Mouse (Mus musculus): ENCODE measurements around the gene Il7r. TPM values are rescaled to one million over a fixed set of nuclear protein-coding genes. Genes with fewer than 3 reads are reported as not detected.

The Il7r gene
- polyA plus RNA-seq, 1 experiment from 2014 or later, result 0.14 TPM

DNA sequence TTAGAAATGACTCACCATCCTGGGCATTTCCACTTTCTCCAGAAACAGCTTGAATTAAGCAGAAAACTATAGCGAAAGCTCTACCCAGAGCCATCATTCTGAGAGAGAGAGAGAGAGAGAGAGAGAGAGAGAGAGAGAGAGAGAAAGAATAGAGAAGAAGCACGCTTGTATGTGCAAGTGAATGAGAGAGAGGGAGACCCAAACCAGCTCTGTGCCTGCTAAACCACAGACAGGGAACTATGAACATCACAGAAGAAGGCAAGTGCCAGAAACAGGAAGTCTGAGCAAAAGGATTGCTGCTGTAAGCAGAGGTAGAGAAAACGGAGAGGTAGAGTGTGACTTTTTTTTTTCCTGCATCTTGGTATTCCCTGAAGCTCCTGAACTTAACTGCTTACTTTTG lies 330 bp downstream of the Il7r start:
- Histone ChIP-seq H3K9ac (no peak overlapping the region), H3K4me3 (no peak overlapping the region), H3K9me3 (no peaks in the 10 kb centered on the region), H3K4me1 (no peaks in the 10 kb centered on the region), H3K27ac (no peak overlapping the region), H3K36me3 (no peaks in the 10 kb centered on the region), H3K4me2 (no peak overlapping the region), H3K27me3 (no peaks in the 10 kb centered on the region)
- 70% methylated on average over 3 of the region's 3 CpGs for WGBS
- ATAC-seq (ENCODE audit: insufficient number of reproducible peaks, low FRiP score, low TSS enrichment, low read depth), result no peak

- no peaks in the 10 kb centered on the region for H3K9me3 ChIP-seq
- WGBS, result 67% methylated on average over 3 of the region's 3 CpGs
- no peak for ATAC-seq (ENCODE audit: insufficient number of reproducible peaks, low FRiP score, low TSS enrichment, low read depth)
- no peak overlapping the region for H3K9ac ChIP-seq
- H3K36me3 ChIP-seq, result no peaks in the 10 kb centered on the region
- no peak overlapping the region for H3K27ac ChIP-seq
- H3K4me1 ChIP-seq, result no peaks in the 10 kb centered on the region
- no peak overlapping the region for H3K4me2 ChIP-seq
- H3K4me3 ChIP-seq, result no peak overlapping the region
- H3K27me3 ChIP-seq, result no peaks in the 10 kb centered on the region
Measured at GRCm38 (mm10) chr15:9528186-9528935, 1.6 kb downstream of the Il7r start.

DNA sequence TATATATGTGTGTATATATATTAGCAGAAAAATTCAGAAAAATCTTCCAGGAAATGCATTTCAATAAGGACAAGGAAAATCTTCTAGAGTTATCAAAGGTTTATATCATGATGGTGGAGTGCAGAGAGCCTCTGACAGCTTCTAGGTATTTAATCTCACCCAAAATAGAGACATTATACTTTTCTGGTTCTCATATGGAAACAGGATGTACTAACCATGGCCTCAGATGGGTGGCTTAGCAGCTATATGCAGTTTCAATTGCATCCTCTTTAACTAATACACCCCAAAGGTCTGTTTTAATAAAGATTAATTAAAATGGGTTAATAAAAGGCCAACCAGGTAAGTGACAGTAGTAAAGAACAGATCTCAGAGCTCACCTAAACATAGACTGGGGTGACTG lies 3.6 kb downstream of the Il7r start:
- H3K36me3 ChIP-seq, result no peaks in the 10 kb centered on the region
- no peak overlapping the region for H3K27ac ChIP-seq
- H3K4me2 ChIP-seq, result no peak overlapping the region
- H3K4me1 ChIP-seq, result no peaks in the 10 kb centered on the region
- no peak overlapping the region for H3K4me3 ChIP-seq
- H3K9me3 ChIP-seq, result no peaks in the 10 kb centered on the region
- H3K27me3 ChIP-seq, result no peaks in the 10 kb centered on the region
- no peak overlapping the region for H3K9ac ChIP-seq
- ATAC-seq (ENCODE audit: insufficient number of reproducible peaks, low FRiP score, low TSS enrichment, low read depth), result no peak

- Histone ChIP-seq H3K9me3 (no peaks in the 10 kb centered on the region), H3K4me1 (no peaks in the 10 kb centered on the region), H3K27me3 (no peaks in the 10 kb centered on the region), H3K27ac (no peak overlapping the region), H3K4me2 (no peak overlapping the region), H3K36me3 (no peaks in the 10 kb centered on the region), H3K4me3 (no peak overlapping the region), H3K9ac (no peak overlapping the region)
- WGBS, result 76% methylated on average over 5 of the region's 5 CpGs
- ATAC-seq (ENCODE audit: insufficient number of reproducible peaks, low FRiP score, low TSS enrichment, low read depth), result no peak
Measured at GRCm38 (mm10) chr15:9524907-9525306, 5.1 kb downstream of the Il7r start.

- no peaks in the 10 kb centered on the region for H3K27me3 ChIP-seq
- H3K4me2 ChIP-seq, result no peak overlapping the region
- H3K36me3 ChIP-seq, result no peaks in the 10 kb centered on the region
- no peaks in the 10 kb centered on the region for H3K9me3 ChIP-seq
- WGBS, result 73% methylated on average over 5 of the region's 5 CpGs
- no peak overlapping the region for H3K9ac ChIP-seq
- H3K4me3 ChIP-seq, result no peak overlapping the region
- H3K27ac ChIP-seq, result no peak overlapping the region
- H3K4me1 ChIP-seq, result no peaks in the 10 kb centered on the region
- ATAC-seq (ENCODE audit: insufficient number of reproducible peaks, low FRiP score, low TSS enrichment, low read depth), result no peak
Measured at GRCm38 (mm10) chr15:9523956-9524355, 6.0 kb downstream of the Il7r start.

GRCm38 (mm10) chr15:9523059-9523458 lies 6.9 kb downstream of the Il7r start:
- Histone ChIP-seq H3K9ac (no peak overlapping the region), H3K9me3 (no peaks in the 10 kb centered on the region), H3K27ac (no peak overlapping the region), H3K4me1 (no peaks in the 10 kb centered on the region), H3K4me3 (no peak overlapping the region), H3K4me2 (no peak overlapping the region), H3K36me3 (no peaks in the 10 kb centered on the region), H3K27me3 (no peaks in the 10 kb centered on the region)
- 89% methylated on average over 3 of the region's 3 CpGs for WGBS
- ATAC-seq (ENCODE audit: insufficient number of reproducible peaks, low FRiP score, low TSS enrichment, low read depth), result no peak

GRCm38 (mm10) chr15:9492077-9492476 lies 37.9 kb downstream of the Il7r start:
- H3K4me1 ChIP-seq, result no peaks in the 10 kb centered on the region
- no peak overlapping the region for H3K27ac ChIP-seq
- no peak for ATAC-seq (ENCODE audit: insufficient number of reproducible peaks, low FRiP score, low TSS enrichment, low read depth)
- H3K27me3 ChIP-seq, result no peaks in the 10 kb centered on the region
- H3K9ac ChIP-seq, result no peak overlapping the region
- H3K4me2 ChIP-seq, result no peak overlapping the region
- no peaks in the 10 kb centered on the region for H3K9me3 ChIP-seq
- H3K4me3 ChIP-seq, result no peak overlapping the region
- 60% methylated on average over 3 of the region's 3 CpGs for WGBS
- H3K36me3 ChIP-seq, result no peaks in the 10 kb centered on the region

GRCm38 (mm10) chr15:9489417-9490118 lies 40.4 kb downstream of the Il7r start:
- Histone ChIP-seq H3K4me3 (no peak overlapping the region), H3K27me3 (no peaks in the 10 kb centered on the region), H3K27ac (no peak overlapping the region), H3K9me3 (no peaks in the 10 kb centered on the region), H3K9ac (no peak overlapping the region), H3K36me3 (no peaks in the 10 kb centered on the region), H3K4me1 (no peaks in the 10 kb centered on the region), H3K4me2 (no peak overlapping the region)
- WGBS, result 80% methylated on average over 2 of the region's 2 CpGs
- ATAC-seq (ENCODE audit: insufficient number of reproducible peaks, low FRiP score, low TSS enrichment, low read depth), result no peak

GRCm38 (mm10) chr15:9473188-9473587 lies 56.8 kb downstream of the Il7r start:
- Histone ChIP-seq H3K9me3 (no peaks in the 10 kb centered on the region), H3K4me1 (no peaks in the 10 kb centered on the region), H3K27me3 (no peaks in the 10 kb centered on the region), H3K36me3 (no peaks in the 10 kb centered on the region), H3K4me3 (no peak overlapping the region), H3K9ac (no peak overlapping the region), H3K4me2 (no peak overlapping the region), H3K27ac (no peak overlapping the region)
- 89% methylated on average over 1 of the region's 1 CpGs for WGBS
- ATAC-seq (ENCODE audit: insufficient number of reproducible peaks, low FRiP score, low TSS enrichment, low read depth), result no peak

DNA sequence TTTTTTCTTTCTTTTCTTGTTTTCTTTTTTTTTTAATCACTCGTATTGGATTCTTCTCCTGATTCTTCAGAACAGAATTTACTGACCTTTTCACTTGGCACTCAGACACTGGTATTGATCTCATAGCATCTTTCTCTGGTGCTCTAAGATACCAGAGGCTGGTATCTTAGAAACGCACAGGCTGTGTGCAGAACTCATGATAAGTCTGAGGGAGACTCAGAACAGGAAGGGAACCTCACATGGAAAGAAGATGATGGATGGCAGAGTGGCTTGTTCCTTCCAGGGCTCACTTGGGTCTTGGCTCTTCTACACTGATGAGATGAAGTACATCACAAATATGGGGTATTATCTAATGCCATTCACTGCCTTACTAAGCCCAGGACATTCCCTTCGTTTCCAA lies 57.4 kb downstream of the Il7r start:
- Histone ChIP-seq H3K9ac (no peak overlapping the region), H3K27me3 (no peaks in the 10 kb centered on the region), H3K4me1 (no peaks in the 10 kb centered on the region), H3K4me2 (no peak overlapping the region), H3K4me3 (no peak overlapping the region), H3K27ac (no peak overlapping the region), H3K9me3 (no peaks in the 10 kb centered on the region), H3K36me3 (no peaks in the 10 kb centered on the region)
- 67% methylated on average over 3 of the region's 3 CpGs for WGBS
- ATAC-seq (ENCODE audit: insufficient number of reproducible peaks, low FRiP score, low TSS enrichment, low read depth), result no peak

GRCm38 (mm10) chr15:9472167-9472566 lies 57.8 kb downstream of the Il7r start:
- no peak overlapping the region for H3K9ac ChIP-seq
- H3K36me3 ChIP-seq, result no peaks in the 10 kb centered on the region
- no peak overlapping the region for H3K4me2 ChIP-seq
- no peak overlapping the region for H3K27ac ChIP-seq
- no peak overlapping the region for H3K4me3 ChIP-seq
- H3K4me1 ChIP-seq, result no peaks in the 10 kb centered on the region
- no peak for ATAC-seq (ENCODE audit: insufficient number of reproducible peaks, low FRiP score, low TSS enrichment, low read depth)
- no peaks in the 10 kb centered on the region for H3K9me3 ChIP-seq
- 55% methylated on average over 3 of the region's 3 CpGs for WGBS
- H3K27me3 ChIP-seq, result no peaks in the 10 kb centered on the region

GRCm38 (mm10) chr15:9471053-9471685 lies 58.8 kb downstream of the Il7r start:
- no peaks in the 10 kb centered on the region for H3K27me3 ChIP-seq
- WGBS, result 73% methylated on average over 4 of the region's 4 CpGs
- no peak overlapping the region for H3K4me3 ChIP-seq
- H3K27ac ChIP-seq, result no peak overlapping the region
- no peak for ATAC-seq (ENCODE audit: insufficient number of reproducible peaks, low FRiP score, low TSS enrichment, low read depth)
- H3K4me2 ChIP-seq, result no peak overlapping the region
- H3K9ac ChIP-seq, result no peak overlapping the region
- no peaks in the 10 kb centered on the region for H3K9me3 ChIP-seq
- no peaks in the 10 kb centered on the region for H3K4me1 ChIP-seq
- H3K36me3 ChIP-seq, result no peaks in the 10 kb centered on the region

Data from limb, embryonic 15.5 days (tissue).